Mouse (Mus musculus): ENCODE data around the gene Yars2. TPM values are rescaled to one million over a fixed set of nuclear protein-coding genes. Genes with fewer than 3 reads are reported as not detected.

Gene Yars2
- 15.9 and 16.0 TPM in 2 replicates for polyA plus RNA-seq (2012; rRNA removed)

GRCm38 (mm10) chr16:16302369-16303137 lies at the start of gene Yars2:
Yars2 (plus strand) TSS chr16:16302965.

GRCm38 (mm10) chr16:16358481-16359100 lies 55.8 kb downstream of the Yars2 start, which contains the start of gene Dnm1l:
Dnm1l (minus strand) TSS chr16:16358959.

Other genes with a start within 250 kb of the Yars2 start
- 15.6 and 16.4 TPM in 2 replicates for gene Pkp2, start 89.6 kb upstream of the Yars2 start, polyA plus RNA-seq (2012; rRNA removed)
- 14.0 and 14.7 TPM in 2 replicates for gene Dnm1l, start 56.0 kb downstream of the Yars2 start, polyA plus RNA-seq (2012; rRNA removed)